Mouse (Mus musculus) MEL (cell line): Measurements from ENCODE around the gene Sdhc. TPM values are rescaled to one million over a fixed set of nuclear protein-coding genes. Genes with fewer than 3 reads are reported as not detected.

Experiments used
- DNase-seq: peaks from one replicate; pipeline ENCODE4 v3.0.0; 2011; ENCODE audit warnings: low read depth, low spot score
- H3K27ac ChIP-seq: 2 replicates; pipeline ENCODE4 v1.5.1; 2012; ENCODE audit warnings: low read depth, mild to moderate bottlenecking, control low read depth, low read length, moderate library complexity; ENCODE audit not compliant: control insufficient read depth
- H3K27me3 ChIP-seq, 2 experiments: fragments of 150-350 bp in 1 of 2; sonication (generic) in 1 of 2; 2 replicates each; pipeline ENCODE4 v1.6.1; 2012; ENCODE audit warnings: low read length in 2 of 2, mild to moderate bottlenecking in 2 of 2, improper control_type of control experiment in 1 of 2, moderate library complexity in 1 of 2; ENCODE audit not compliant: insufficient read depth in 2 of 2, control insufficient read depth in 1 of 2
- H3K36me3 ChIP-seq, 2 experiments: 2 replicates each; pipeline ENCODE4 v1.6.1; 2012 to 2014; ENCODE audit warnings: low read length in 2 of 2, improper control_type of control experiment in 1 of 2, inconsistent platforms in 1 of 2, mild to moderate bottlenecking in 1 of 2; ENCODE audit not compliant: insufficient read depth in 2 of 2, control insufficient read depth in 1 of 2
- H3K4me1 ChIP-seq, 2 experiments: fragments of 150-350 bp in 1 of 2; sonication (generic) in 1 of 2; 2 replicates each; pipeline ENCODE4 v1.6.1; 2012; ENCODE audit warnings: low read length in 2 of 2, improper control_type of control experiment in 1 of 2, mild to moderate bottlenecking in 1 of 2; ENCODE audit not compliant: insufficient read depth in 2 of 2, control insufficient read depth in 1 of 2
- H3K4me3 ChIP-seq, 2 experiments: fragments of 150-350 bp in 1 of 2; sonication (generic) in 1 of 2; 2 replicates each; pipeline ENCODE4 v1.5.1; 2012; ENCODE audit warnings: low read depth in 2 of 2, low read length in 2 of 2, mild to moderate bottlenecking in 2 of 2, moderate library complexity in 2 of 2, control low read depth in 1 of 2, improper control_type of control experiment in 1 of 2; ENCODE audit not compliant: control insufficient read depth in 1 of 2, insufficient read depth in 1 of 2
- H3K79me2 ChIP-seq: 2 replicates; pipeline ENCODE4 v1.6.1; 2012; ENCODE audit warnings: mild to moderate bottlenecking, low read length, moderate library complexity; ENCODE audit not compliant: control insufficient read depth, poor library complexity, insufficient read depth
- H3K9ac ChIP-seq: 2 replicates; pipeline ENCODE4 v1.6.1; 2012; ENCODE audit warnings: low read depth, mild to moderate bottlenecking, control low read depth, low read length, moderate library complexity; ENCODE audit not compliant: control insufficient read depth, poor library complexity, severe bottlenecking
- H3K9me3 ChIP-seq: fragments of 150-350 bp; sonication (generic); replicated peaks from 2 replicates; pipeline ENCODE4 v1.6.1; 2012; ENCODE audit warnings: mild to moderate bottlenecking, low read length, improper control_type of control experiment, moderate library complexity; ENCODE audit not compliant: insufficient read depth
- BHLHE40 ChIP-seq: IDR thresholded peaks from 2 replicates; pipeline ENCODE4 v1.6.1; 2012; ENCODE audit warnings: low read depth, mild to moderate bottlenecking, inconsistent platforms, low read length, improper control_type of control experiment, borderline replicate concordance
- CHD1 ChIP-seq: IDR thresholded peaks from 2 replicates; pipeline ENCODE4 v1.6.1; 2012; ENCODE audit warnings: low read depth, mild to moderate bottlenecking, inconsistent platforms, low read length, improper control_type of control experiment
- GABPA ChIP-seq: IDR thresholded peaks from 2 replicates; pipeline ENCODE4 v1.6.1; 2012; ENCODE audit warnings: low read depth, mild to moderate bottlenecking, inconsistent platforms, low read length, improper control_type of control experiment, moderate library complexity
- GATA1 ChIP-seq: IDR thresholded peaks from 2 replicates; pipeline ENCODE4 v1.6.1; 2011; ENCODE audit warnings: low read depth, low read length, improper control_type of control experiment
- KAT2A ChIP-seq: conservative IDR thresholded peaks from 2 replicates; pipeline ENCODE4 v1.6.1; 2012; ENCODE audit warnings: low read depth, low read length, improper control_type of control experiment, inconsistent platforms
- MEF2A ChIP-seq: IDR thresholded peaks from 2 replicates; pipeline ENCODE4 v1.6.1; 2014; ENCODE audit warnings: low read depth, mild to moderate bottlenecking, inconsistent platforms, low read length, improper control_type of control experiment; ENCODE audit not compliant: poor library complexity, insufficient replicate concordance, severe bottlenecking; ENCODE audit errors: extremely low read depth
- MYB ChIP-seq: IDR thresholded peaks from 2 replicates; pipeline ENCODE4 v1.6.1; 2011; ENCODE audit warnings: mild to moderate bottlenecking, low read depth, low read length, improper control_type of control experiment
- NRF1 ChIP-seq: IDR thresholded peaks from 2 replicates; pipeline ENCODE4 v1.6.1; 2014; ENCODE audit warnings: low read depth, mild to moderate bottlenecking, inconsistent platforms, low read length, improper control_type of control experiment, moderate library complexity; ENCODE audit not compliant: poor library complexity, insufficient read depth, severe bottlenecking
- RCOR1 ChIP-seq: IDR thresholded peaks from 2 replicates; pipeline ENCODE4 v1.6.1; 2012; ENCODE audit warnings: low read depth, mild to moderate bottlenecking, inconsistent platforms, low read length, improper control_type of control experiment
- SIN3A ChIP-seq: IDR thresholded peaks from 2 replicates; pipeline ENCODE4 v1.6.1; 2012; ENCODE audit warnings: low read length, improper control_type of control experiment, inconsistent platforms
- SMC3 ChIP-seq: IDR thresholded peaks from 2 replicates; pipeline ENCODE4 v1.6.1; 2011; ENCODE audit warnings: low read depth, low read length, improper control_type of control experiment
- USF1 ChIP-seq: IDR thresholded peaks from 2 replicates; pipeline ENCODE4 v1.6.1; 2014; ENCODE audit warnings: low read depth, mild to moderate bottlenecking, inconsistent platforms, low read length, improper control_type of control experiment, moderate library complexity
- ZMIZ1 ChIP-seq: IDR thresholded peaks from 2 replicates; pipeline ENCODE4 v1.6.1; 2012; ENCODE audit warnings: low read depth, mild to moderate bottlenecking, inconsistent platforms, low read length, improper control_type of control experiment, moderate library complexity
- polyA plus RNA-seq, 2 experiments: library from polyadenylated mRNA; stranded (reverse) in 1 of 2; unstranded in 1 of 2; fragments of >175 nt in 1 of 2; fragments of >200 nt in 1 of 2; gene quantifications; 2 replicates each; pipeline versions ENCODE4 v1.2.1 to v1.2.4; 2012; ENCODE audit warnings: low replicate concordance in 2 of 2, low read depth in 1 of 2; ENCODE audit not compliant: insufficient read length in 2 of 2, insufficient read depth in 1 of 2, missing spikeins in 1 of 2
- total RNA-seq: library from RNA; depleted of rRNA; stranded (reverse); fragments of 300-350 nt; gene quantifications from 2 replicates; pipeline ENCODE4 v1.2.3, GENCODE M21; 2012

The Sdhc gene
- total and polyA plus RNA-seq, 3 experiments = 79.4 to 224 TPM; not detected in 1

- Histone ChIP-seq H3K4me3 (no peak overlapping the region), H3K27ac (no peak overlapping the region), H3K9me3 (no peaks in the 10 kb centered on the region), H3K79me2 (no peaks in the 10 kb centered on the region), H3K27me3 (peaks cover 0 to 3% of the 10 kb centered on the region in 2 experiments; a peak in 2 of 4 replicates), H3K36me3 (peaks cover 0 to 4% of the 10 kb centered on the region in 2 experiments; a peak in 2 of 4 replicates), H3K4me1 (peaks cover 0 to 5% of the 10 kb centered on the region in 2 experiments; a peak in 1 of 4 replicates), H3K9ac (no peak overlapping the region)
- no peak for DNase-seq
- TF ChIP-seq GABPA = no peak
Measured at GRCm38 (mm10) chr1:171195046-171195822, 44.8 kb upstream of the Sdhc start.

- H3K9ac ChIP-seq = no peak overlapping the region
- no peak overlapping the region for H3K4me3 ChIP-seq
- no peaks in the 10 kb centered on the region for H3K79me2 ChIP-seq
- no peak for DNase-seq
- no peaks in the 10 kb centered on the region for H3K9me3 ChIP-seq
- TF ChIP-seq GATA1 (no peak), BHLHE40 (peak; percentile 70; the same call in 1 of the 2 replicates), RCOR1 (peak; percentile 66)
- no peak overlapping the region for H3K27ac ChIP-seq
- H3K4me1 ChIP-seq = peaks cover 0 to 5% of the 10 kb centered on the region in 2 experiments; a peak in 1 of 4 replicates
- H3K36me3 ChIP-seq = peaks cover 0 to 4% of the 10 kb centered on the region in 2 experiments; a peak in 2 of 4 replicates
- peaks cover 0 to 3% of the 10 kb centered on the region in 2 experiments; a peak in 2 of 4 replicates for H3K27me3 ChIP-seq
Measured at GRCm38 (mm10) chr1:171193911-171194830, 43.8 kb upstream of the Sdhc start.

- Histone ChIP-seq H3K36me3 (peaks cover 0 to 4% of the 10 kb centered on the region in 2 experiments; a peak in 2 of 4 replicates), H3K9me3 (no peaks in the 10 kb centered on the region), H3K27ac (no peak overlapping the region), H3K79me2 (no peaks in the 10 kb centered on the region), H3K9ac (no peak overlapping the region), H3K4me3 (no peak overlapping the region), H3K4me1 (peaks cover 0 to 5% of the 10 kb centered on the region in 2 experiments; a peak in 1 of 4 replicates), H3K27me3 (peaks cover 0 to 3% of the 10 kb centered on the region in 2 experiments; a peak in 2 of 4 replicates)
- TF ChIP-seq GATA1 (no peak), KAT2A (no peak), USF1 (no peak), SIN3A (no peak), CHD1 (no peak), MEF2A (no peak), GABPA (no peak), ZMIZ1 (no peak), NRF1 (no peak), SMC3 (no peak), MYB (no peak)
- no peak for DNase-seq
Measured at GRCm38 (mm10) chr1:171193093-171193840, 42.9 kb upstream of the Sdhc start.
